Mouse (Mus musculus): Measurements from ENCODE around the gene Mical3. TPM values are rescaled to one million over a fixed set of nuclear protein-coding genes. Genes with fewer than 3 reads are reported as not detected.

Gene Mical3
- total RNA-seq, 1 experiment: 30.0 TPM

DNA sequence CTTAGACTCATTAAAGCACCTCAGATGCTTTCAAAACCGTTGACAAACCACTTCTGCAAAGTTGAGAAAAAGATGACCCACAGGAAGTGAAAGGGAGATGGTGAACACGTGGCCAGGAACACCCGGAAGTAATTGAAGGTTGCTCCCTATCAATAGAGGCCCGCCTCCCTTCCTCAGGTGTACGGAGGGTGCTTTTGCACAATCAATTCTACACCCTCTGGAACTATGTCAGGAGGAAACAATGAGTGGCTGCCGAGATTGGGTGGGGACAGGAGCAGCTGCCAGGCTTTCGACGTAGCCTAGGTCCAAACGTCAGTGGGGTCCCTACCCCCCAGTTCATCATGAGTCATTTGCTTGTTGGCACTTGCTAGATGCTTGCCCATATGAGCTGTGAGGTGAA, 135.3 kb downstream of the Mical3 start:
- in situ Hi-C loops (cut with MboI; ENCODE audit: low sequenced_read_pairs in 2 of 2, unreplicated experiment in 2 of 2): no loop called here
- Histone ChIP-seq H3K4me1 (ENCODE audit: control insufficient read depth in 2 of 2, insufficient read depth in 2 of 2, low read length in 2 of 2, poor library complexity in 1 of 2) (peaks cover 0 to 7% of the 10 kb centered on the region in 2 experiments; a peak in 1 of 4 replicates), H3K9me3 (ENCODE audit: control insufficient read depth, insufficient read depth, low read depth, low read length) (no peaks in the 10 kb centered on the region), H3K27ac (ENCODE audit: insufficient read depth, low read depth, low read length, poor library complexity, severe bottlenecking) (no peak overlapping the region), H3K9ac (ENCODE audit: insufficient read depth, low read depth, low read length, poor library complexity, severe bottlenecking) (no peak overlapping the region), H3K4me3 (ENCODE audit: insufficient read depth in 1 of 2, low read depth in 1 of 2, low read length in 2 of 2, poor library complexity in 1 of 2, severe bottlenecking in 1 of 2) (no peak overlapping the region), H3K36me3 (ENCODE audit: control insufficient read depth, insufficient read depth, low read length, poor library complexity, severe bottlenecking) (no peaks in the 10 kb centered on the region; the same call in 1 of the 2 replicates)
- DNase-seq (ENCODE audit: low read depth, low spot score): no peak
- no peak for TF ChIP-seq CHD2 (IDR thresholded peaks at IDR 0.05; ENCODE audit: low read depth, low read length)
- TF ChIP-seq MAFK (IDR thresholded peaks at IDR 0.05; ENCODE audit: insufficient read depth, low read depth, low read length): no peak
- no peak for TF ChIP-seq ZC3H11A (IDR thresholded peaks at IDR 0.05; ENCODE audit: borderline replicate concordance, low read depth, low read length)
- TF ChIP-seq ZNF384 (IDR thresholded peaks at IDR 0.05; ENCODE audit: low read depth, low read length): no peak
- TF ChIP-seq HCFC1 (IDR thresholded peaks at IDR 0.05; ENCODE audit: borderline replicate concordance, insufficient read depth, low read length): no peak

DNA sequence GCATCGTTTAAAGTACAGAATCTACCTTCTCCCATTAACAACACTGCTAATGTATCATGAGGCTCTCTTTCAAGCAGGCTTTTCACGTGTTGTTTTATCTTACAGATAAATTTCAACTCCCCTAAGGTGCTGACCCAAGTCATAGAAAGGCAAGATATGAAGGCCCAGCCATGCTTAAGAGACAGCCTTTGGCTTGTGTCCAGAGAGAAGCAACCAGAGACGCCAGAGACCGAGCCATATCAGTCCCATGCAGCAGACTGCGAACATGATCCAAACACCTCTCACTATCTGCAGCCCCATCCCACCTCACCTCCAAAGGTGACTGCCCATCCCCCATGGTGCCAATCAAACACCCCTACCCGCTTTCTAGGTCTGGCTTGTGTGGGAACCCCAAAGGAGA, 138.9 kb downstream of the Mical3 start:
- no peak overlapping the region for H3K9ac ChIP-seq (ENCODE audit: insufficient read depth, low read depth, low read length, poor library complexity, severe bottlenecking)
- DNase-seq (ENCODE audit: low read depth, low spot score): no peak
- H3K36me3 ChIP-seq (ENCODE audit: control insufficient read depth, insufficient read depth, low read length, poor library complexity, severe bottlenecking): no peaks in the 10 kb centered on the region
- TF ChIP-seq ZNF384 (IDR thresholded peaks at IDR 0.05; ENCODE audit: low read depth, low read length) (no peak), HCFC1 (IDR thresholded peaks at IDR 0.05; ENCODE audit: borderline replicate concordance, insufficient read depth, low read length) (no peak), MAFK (IDR thresholded peaks at IDR 0.05; ENCODE audit: insufficient read depth, low read depth, low read length) (no peak), CHD2 (IDR thresholded peaks at IDR 0.05; ENCODE audit: low read depth, low read length) (no peak), ZC3H11A (IDR thresholded peaks at IDR 0.05; ENCODE audit: borderline replicate concordance, low read depth, low read length) (no peak)
- in situ Hi-C loops (cut with MboI; ENCODE audit: low sequenced_read_pairs in 2 of 2, unreplicated experiment in 2 of 2): no loop called here
- H3K4me3 ChIP-seq (ENCODE audit: insufficient read depth in 1 of 2, low read depth in 1 of 2, low read length in 2 of 2, poor library complexity in 1 of 2, severe bottlenecking in 1 of 2): no peak overlapping the region
- H3K9me3 ChIP-seq (ENCODE audit: control insufficient read depth, insufficient read depth, low read depth, low read length): no peaks in the 10 kb centered on the region
- 0 out of 4 replicates have a peak, but pooled peaks cover 0 to 5% of the 10 kb centered on the region in 2 experiments for H3K4me1 ChIP-seq (ENCODE audit: control insufficient read depth in 2 of 2, insufficient read depth in 2 of 2, low read length in 2 of 2, poor library complexity in 1 of 2)
- H3K27ac ChIP-seq (ENCODE audit: insufficient read depth, low read depth, low read length, poor library complexity, severe bottlenecking): no peak overlapping the region

GRCm38 (mm10) chr6:120987571-120988084, 143.2 kb downstream of the Mical3 start:
- no peak overlapping the region for H3K27ac ChIP-seq (ENCODE audit: insufficient read depth, low read depth, low read length, poor library complexity, severe bottlenecking)
- no peaks in the 10 kb centered on the region for H3K36me3 ChIP-seq (ENCODE audit: control insufficient read depth, insufficient read depth, low read length, poor library complexity, severe bottlenecking)
- DNase-seq (ENCODE audit: low read depth, low spot score): no peak
- in situ Hi-C loops (cut with MboI; ENCODE audit: low sequenced_read_pairs in 2 of 2, unreplicated experiment in 2 of 2): no loop called here
- no peak overlapping the region for H3K4me3 ChIP-seq (ENCODE audit: insufficient read depth in 1 of 2, low read depth in 1 of 2, low read length in 2 of 2, poor library complexity in 1 of 2, severe bottlenecking in 1 of 2)
- H3K9me3 ChIP-seq (ENCODE audit: control insufficient read depth, insufficient read depth, low read depth, low read length): no peaks in the 10 kb centered on the region
- 0 out of 4 replicates have a peak, but pooled peaks cover 0 to 1% of the 10 kb centered on the region in 2 experiments for H3K4me1 ChIP-seq (ENCODE audit: control insufficient read depth in 2 of 2, insufficient read depth in 2 of 2, low read length in 2 of 2, poor library complexity in 1 of 2)
- TF ChIP-seq HCFC1 (IDR thresholded peaks at IDR 0.05; ENCODE audit: borderline replicate concordance, insufficient read depth, low read length): no peak
- TF ChIP-seq ZNF384 (IDR thresholded peaks at IDR 0.05; ENCODE audit: low read depth, low read length): no peak
- no peak for TF ChIP-seq ZC3H11A (IDR thresholded peaks at IDR 0.05; ENCODE audit: borderline replicate concordance, low read depth, low read length)
- no peak overlapping the region for H3K9ac ChIP-seq (ENCODE audit: insufficient read depth, low read depth, low read length, poor library complexity, severe bottlenecking)

GRCm38 (mm10) chr6:120987164-120987563, 143.6 kb downstream of the Mical3 start:
- in situ Hi-C loops (cut with MboI; ENCODE audit: low sequenced_read_pairs in 2 of 2, unreplicated experiment in 2 of 2): no loop called here

More at GRCm38 (mm10) chr6:120987164-120987563, 143.6 kb downstream of the Mical3 start:
- DNase-seq (ENCODE audit: low read depth, low spot score): no peak
- Histone ChIP-seq H3K9ac (ENCODE audit: insufficient read depth, low read depth, low read length, poor library complexity, severe bottlenecking) (no peak overlapping the region), H3K4me1 (ENCODE audit: control insufficient read depth in 2 of 2, insufficient read depth in 2 of 2, low read length in 2 of 2, poor library complexity in 1 of 2) (0 out of 4 replicates have a peak, but pooled peaks cover 0 to 1% of the 10 kb centered on the region in 2 experiments), H3K4me3 (ENCODE audit: insufficient read depth in 1 of 2, low read depth in 1 of 2, low read length in 2 of 2, poor library complexity in 1 of 2, severe bottlenecking in 1 of 2) (no peak overlapping the region), H3K36me3 (ENCODE audit: control insufficient read depth, insufficient read depth, low read length, poor library complexity, severe bottlenecking) (no peaks in the 10 kb centered on the region), H3K9me3 (ENCODE audit: control insufficient read depth, insufficient read depth, low read depth, low read length) (no peaks in the 10 kb centered on the region), H3K27ac (ENCODE audit: insufficient read depth, low read depth, low read length, poor library complexity, severe bottlenecking) (no peak overlapping the region)
- no peak for TF ChIP-seq ZNF384 (IDR thresholded peaks at IDR 0.05; ENCODE audit: low read depth, low read length)
- TF ChIP-seq CHD2 (IDR thresholded peaks at IDR 0.05; ENCODE audit: low read depth, low read length): no peak
- TF ChIP-seq MAFK (IDR thresholded peaks at IDR 0.05; ENCODE audit: insufficient read depth, low read depth, low read length): no peak
- no peak for TF ChIP-seq HCFC1 (IDR thresholded peaks at IDR 0.05; ENCODE audit: borderline replicate concordance, insufficient read depth, low read length)
- TF ChIP-seq ZC3H11A (IDR thresholded peaks at IDR 0.05; ENCODE audit: borderline replicate concordance, low read depth, low read length): no peak

Measured in ES-E14 (cell line).